Mouse (Mus musculus): ENCODE data around the gene Slc22a15.

Slc22a15 gene

GRCm38 (mm10) chr3:101806149-101806548, 118.1 kb downstream of the Slc22a15 start:
- peak; percentile 97 for DNase-seq

Data from cerebellum, postnatal 14 days (tissue).